11 mouse cellular contexts compared by ENCODE assay signal in the genomic region with DNA sequence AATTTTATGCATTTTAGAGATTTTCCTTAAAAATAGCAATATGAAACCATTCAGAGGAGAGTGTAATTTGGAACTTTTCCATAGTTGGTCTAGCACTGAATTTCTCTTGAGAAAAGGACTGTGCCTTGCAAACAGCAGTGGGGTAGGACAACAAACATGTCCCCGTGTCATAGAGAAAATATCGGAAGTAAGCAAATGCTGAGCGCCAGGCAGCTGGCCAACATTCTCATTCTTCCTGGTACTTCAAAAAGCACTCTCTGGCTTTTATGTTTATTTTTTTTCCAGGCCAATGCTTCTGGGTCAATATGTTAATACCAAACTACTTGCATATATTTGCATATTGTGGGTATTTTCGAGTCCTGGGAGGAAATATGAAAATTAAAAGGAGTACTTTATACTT.
A peak's percentile ranks its signal among the peaks of the same experiment; 100 is the strongest.
DNase-seq lines count a peak whose midpoint lies in the region; ATAC-seq and TF ChIP-seq lines count a peak whose summit lies in the region.
"Had no signal": no experiment of that assay in that cellular context is flagged by ENCODE, and none has a peak within 500 bp of the region (broad histone marks: within the 10 kb centered on the region; RNA-seq: fewer than 3 reads in every experiment).

No protein-coding gene starts in this region.

- H3K36me3 ChIP-seq in kidney, embryonic 15.5 days, result no peaks in the 10 kb centered on the region
- no peaks in the 10 kb centered on the region for H3K36me3 ChIP-seq in stomach, postnatal 0 days (ENCODE audit: control insufficient read depth, insufficient read depth, low read length)
- H3K36me3 ChIP-seq: hindbrain, embryonic 15.5 days; neural tube, embryonic 13.5 days had no signal

- H3K9me3 ChIP-seq in kidney, embryonic 15.5 days (replicated peaks), result no peaks in the 10 kb centered on the region
- H3K9me3 ChIP-seq in stomach, postnatal 0 days (ENCODE audit: control insufficient read depth, low read length), result no peaks in the 10 kb centered on the region
- H3K9me3 ChIP-seq: hindbrain, embryonic 15.5 days; neural tube, embryonic 13.5 days had no signal

- H3K4me1 ChIP-seq in kidney, embryonic 15.5 days, result no peaks in the 10 kb centered on the region
- H3K4me1 ChIP-seq in stomach, postnatal 0 days (replicated peaks; ENCODE audit: control insufficient read depth, insufficient read depth), result no peaks in the 10 kb centered on the region
- H3K4me1 ChIP-seq: hindbrain, embryonic 15.5 days; neural tube, embryonic 13.5 days had no signal

- H3K4me2 ChIP-seq in kidney, embryonic 15.5 days, result no peak overlapping the region
- H3K4me2 ChIP-seq in stomach, postnatal 0 days (replicated peaks; ENCODE audit: low read depth), result no peak overlapping the region
- H3K4me2 ChIP-seq: hindbrain, embryonic 15.5 days; neural tube, embryonic 13.5 days had no signal

- WGBS in kidney, embryonic 15.5 days, result 75% methylated on average over 4 of the region's 4 CpGs
- 70% methylated on average over 4 of the region's 4 CpGs for WGBS in stomach, postnatal 0 days

- ATAC-seq in kidney, embryonic 15.5 days (replicated peaks; ENCODE audit: low FRiP score), result no peak
- no peak for ATAC-seq in stomach, postnatal 0 days (ENCODE audit: low FRiP score, low TSS enrichment)

- H3K27me3 ChIP-seq in kidney, embryonic 15.5 days, result no peaks in the 10 kb centered on the region
- no peaks in the 10 kb centered on the region for H3K27me3 ChIP-seq in stomach, postnatal 0 days (ENCODE audit: control insufficient read depth, insufficient read depth, low read length)
- H3K27me3 ChIP-seq: hindbrain, embryonic 15.5 days; neural tube, embryonic 13.5 days had no signal

- no peak overlapping the region for H3K9ac ChIP-seq in kidney, embryonic 15.5 days
- no peak overlapping the region for H3K9ac ChIP-seq in stomach, postnatal 0 days (ENCODE audit: low read length)
- H3K9ac ChIP-seq: hindbrain, embryonic 15.5 days; neural tube, embryonic 13.5 days had no signal

- no peak overlapping the region for H3K4me3 ChIP-seq in kidney, embryonic 15.5 days (replicated peaks)
- no peak overlapping the region for H3K4me3 ChIP-seq in stomach, postnatal 0 days (ENCODE audit: low read depth, low read length)
- H3K4me3 ChIP-seq: hindbrain, embryonic 15.5 days; neural tube, embryonic 13.5 days had no signal

- no peak for TF ChIP-seq CTCF in stomach, postnatal 0 days (IDR thresholded peaks at IDR 0.05; ENCODE audit: low read depth)

- no peak for TF ChIP-seq EP300 in stomach, postnatal 0 days (optimal IDR thresholded peaks at IDR 0.05)

- DNase-seq in kidney, adult 18-20 months, result peak; percentile 48
- peak; percentile 29 for DNase-seq in cerebellum, adult 9-10 months
- peak; percentile 50 for DNase-seq in kidney, postnatal 10 days
- peak; percentile 30 for DNase-seq in lung, postnatal 10 days
- no peak for DNase-seq in gastrocnemius, postnatal 10 days
- DNase-seq in adrenal gland, postnatal 36 days, result no peak
- no peak for DNase-seq in stomach, postnatal 0 days (ENCODE audit: low spot score)
- DNase-seq: heart, adult 18-20 months had no signal

- no peak overlapping the region for H3K27ac ChIP-seq in kidney, embryonic 15.5 days
- no peak overlapping the region for H3K27ac ChIP-seq in stomach, postnatal 0 days (replicated peaks)
- H3K27ac ChIP-seq: hindbrain, embryonic 15.5 days; neural tube, embryonic 13.5 days had no signal

Comparison
In these comparisons a context has a peak if more than half of its experiments do, and no peak if none do; other contexts are left out.
1. DNase-seq: peak in kidney, adult 18-20 months (single experiment), cerebellum, adult 9-10 months (single experiment), kidney, postnatal 10 days (single experiment) and lung, postnatal 10 days (single experiment); none in gastrocnemius, postnatal 10 days (single experiment), adrenal gland, postnatal 36 days (0 of 2) and stomach, postnatal 0 days (single experiment).